Mouse (Mus musculus) lung, postnatal 0 days (tissue): ENCODE measurements around the gene Mipol1. TPM values are rescaled to one million over a fixed set of nuclear protein-coding genes. Genes with fewer than 3 reads are reported as not detected.

Experiments
- ATAC-seq: fragments of 200-750 bp; cut with Nextera tagmentation; 2 replicates; pipeline ENCODE4 v1.8.0; 2017; ENCODE audit warnings: moderate library complexity
- DNase-seq: peaks from one replicate; pipeline ENCODE4 v3.0.0-alpha.2; 2016; ENCODE audit warnings: low spot score
- H3K27ac ChIP-seq: fragments of 300-500 bp; sonication (generic); 2 replicates; pipeline ENCODE4 v1.5.1; 2014; ENCODE audit warnings: antibody characterized with exemption, mild to moderate bottlenecking, low read length, mixed read lengths
- H3K27me3 ChIP-seq: fragments of 300-500 bp; sonication (generic); replicated peaks from 2 replicates; pipeline ENCODE4 v1.6.1; 2014; ENCODE audit warnings: low read length, mixed read lengths; ENCODE audit not compliant: insufficient read depth
- H3K36me3 ChIP-seq: fragments of 300-500 bp; sonication (generic); 2 replicates; pipeline ENCODE4 v1.6.1; 2014; ENCODE audit warnings: low read length, mixed read lengths; ENCODE audit not compliant: insufficient read depth
- H3K4me1 ChIP-seq: fragments of 300-500 bp; sonication (generic); 2 replicates; pipeline ENCODE4 v1.6.1; 2014; ENCODE audit warnings: antibody characterized with exemption, low read depth, low read length, mixed read lengths; ENCODE audit not compliant: insufficient read depth
- H3K4me2 ChIP-seq: fragments of 300-500 bp; sonication (generic); replicated peaks from 2 replicates; pipeline ENCODE4 v1.6.1; 2014; ENCODE audit warnings: low read depth, mild to moderate bottlenecking, low read length, moderate library complexity, mixed read lengths
- H3K4me3 ChIP-seq: fragments of 300-500 bp; sonication (generic); 2 replicates; pipeline ENCODE4 v1.5.1; 2014; ENCODE audit warnings: low read depth, low read length
- H3K9ac ChIP-seq: fragments of 300-500 bp; sonication (generic); replicated peaks from 2 replicates; pipeline ENCODE4 v1.6.1; 2014; ENCODE audit warnings: low read depth, mild to moderate bottlenecking
- H3K9me3 ChIP-seq: fragments of 300-500 bp; sonication (generic); 2 replicates; pipeline ENCODE4 v1.6.1; 2016; ENCODE audit warnings: low read length, mixed read lengths
- CTCF ChIP-seq: IDR thresholded peaks from 2 replicates; pipeline ENCODE4 v1.5.1; 2016; ENCODE audit warnings: antibody characterized with exemption, mild to moderate bottlenecking
- EP300 ChIP-seq: IDR thresholded peaks from 2 replicates; pipeline ENCODE4 v1.6.1; 2016; ENCODE audit warnings: antibody characterized with exemption, mild to moderate bottlenecking, control low read depth
- WGBS: fragments of 180-500 bp; shearing (Covaris S2); extraction: QIAGEN DNeasy Blood & Tissue Kit; methylation state at CpG from one replicate; pipeline ENCODE4 v1.1.7; 2014; 5-methylcytosine and 5-hydroxymethylcytosine counted together
- polyA plus RNA-seq: library from polyadenylated mRNA; unstranded; fragments of >200 nt; fragmentation: Nextera tagmentation; extraction: Ambion mirVana; gene quantifications from 2 replicates; pipeline ENCODE4 v1.2.1, GENCODE M21; 2015

Mipol1 gene
- polyA plus RNA-seq, 1 experiment from 2014 or later: 6.4 TPM

GRCm38 (mm10) chr12:57196286-57196607, 34.0 kb upstream of the Mipol1 start:
- 0 out of 2 replicates have a peak overlapping the region, but pooled peaks have one; percentile 19 for H3K9ac ChIP-seq
- H3K27me3 ChIP-seq: no peaks in the 10 kb centered on the region; the same call in 1 of the 2 replicates
- TF ChIP-seq CTCF: no peak
- no peak for TF ChIP-seq EP300
- WGBS: 20% methylated on average over 8 of the region's 8 CpGs
- H3K27ac ChIP-seq: no peak overlapping the region
- peak overlapping the region; percentile 76 for H3K4me2 ChIP-seq
- H3K36me3 ChIP-seq: no peaks in the 10 kb centered on the region
- no peaks in the 10 kb centered on the region for H3K4me1 ChIP-seq
- H3K9me3 ChIP-seq: no peaks in the 10 kb centered on the region
- ATAC-seq: no peak
- peak overlapping the region; percentile 49 for H3K4me3 ChIP-seq
- no peak for DNase-seq

GRCm38 (mm10) chr12:57196608-57197362, 33.4 kb upstream of the Mipol1 start:
- DNase-seq (peak; percentile 36), ATAC-seq (peak; percentile 38)
- Histone ChIP-seq H3K4me3 (peak overlapping the region; percentile 49), H3K9me3 (no peaks in the 10 kb centered on the region), H3K4me2 (peak overlapping the region; percentile 76), H3K9ac (peak overlapping the region; percentile 19; the same call in 1 of the 2 replicates), H3K27ac (no peak overlapping the region), H3K4me1 (no peaks in the 10 kb centered on the region), H3K36me3 (no peaks in the 10 kb centered on the region), H3K27me3 (no peaks in the 10 kb centered on the region; the same call in 1 of the 2 replicates)
- TF ChIP-seq EP300 (no peak), CTCF (no peak)
- 3% methylated on average over 57 of the region's 59 CpGs for WGBS

GRCm38 (mm10) chr12:57197363-57198026, 32.7 kb upstream of the Mipol1 start, which contains the start of gene Slc25a21:
TSS of gene Slc25a21 (minus strand) at chr12:57197472.
- no peaks in the 10 kb centered on the region for H3K9me3 ChIP-seq
- peak within 1 kb of the TSS; percentile 76 for H3K4me2 ChIP-seq
- H3K36me3 ChIP-seq: no peaks in the 10 kb centered on the region
- ATAC-seq (no peak; the same call in 1 of the 2 replicates), DNase-seq (no peak)
- peak within 1 kb of the TSS; percentile 49 for H3K4me3 ChIP-seq
- H3K27me3 ChIP-seq: no peaks in the 10 kb centered on the region; the same call in 1 of the 2 replicates
- no peak for TF ChIP-seq CTCF
- TF ChIP-seq EP300: no peak
- no peaks in the 10 kb centered on the region for H3K4me1 ChIP-seq
- H3K9ac ChIP-seq: peak within 1 kb of the TSS; percentile 19; the same call in 1 of the 2 replicates
- H3K27ac ChIP-seq: no peak within 1 kb of the TSS
- WGBS: 73% methylated on average over 10 of the region's 10 CpGs

- ATAC-seq: no peak
- no peak overlapping the region for H3K27ac ChIP-seq
- TF ChIP-seq EP300: no peak
- no peak for TF ChIP-seq CTCF
- H3K9ac ChIP-seq: no peak overlapping the region
- no peaks in the 10 kb centered on the region for H3K9me3 ChIP-seq
- no peak for DNase-seq
- no peak overlapping the region for H3K4me2 ChIP-seq
- H3K36me3 ChIP-seq: no peaks in the 10 kb centered on the region
- no peaks in the 10 kb centered on the region for H3K4me1 ChIP-seq
- H3K4me3 ChIP-seq: no peak overlapping the region
- H3K27me3 ChIP-seq: no peaks in the 10 kb centered on the region; the same call in 1 of the 2 replicates
Measured at GRCm38 (mm10) chr12:57198269-57198668, 32.0 kb upstream of the Mipol1 start.

- Histone ChIP-seq H3K36me3 (no peaks in the 10 kb centered on the region), H3K27ac (no peak overlapping the region), H3K4me3 (no peak overlapping the region), H3K4me2 (no peak overlapping the region), H3K9me3 (no peaks in the 10 kb centered on the region), H3K9ac (no peak overlapping the region), H3K4me1 (no peaks in the 10 kb centered on the region), H3K27me3 (no peaks in the 10 kb centered on the region; the same call in 1 of the 2 replicates)
- ATAC-seq (no peak), DNase-seq (no peak)
- 91% methylated on average over 2 of the region's 2 CpGs for WGBS
- TF ChIP-seq CTCF: no peak
- no peak for TF ChIP-seq EP300
Measured at GRCm38 (mm10) chr12:57199427-57199826, 30.8 kb upstream of the Mipol1 start.

- 86% methylated on average over 3 of the region's 3 CpGs for WGBS
- Histone ChIP-seq H3K27me3 (no peaks in the 10 kb centered on the region; the same call in 1 of the 2 replicates), H3K4me1 (no peaks in the 10 kb centered on the region), H3K4me3 (no peak overlapping the region), H3K27ac (no peak overlapping the region), H3K9me3 (no peaks in the 10 kb centered on the region), H3K36me3 (no peaks in the 10 kb centered on the region), H3K9ac (no peak overlapping the region), H3K4me2 (no peak overlapping the region)
- ATAC-seq: no peak
- no peak for TF ChIP-seq EP300
- TF ChIP-seq CTCF: no peak
- DNase-seq: no peak
Measured at GRCm38 (mm10) chr12:57201901-57202300, 28.3 kb upstream of the Mipol1 start.
